Mouse (Mus musculus) heart, postnatal 0 days (tissue): ENCODE results near the gene 2310030G06Rik.

Experiments
- CTCF ChIP-seq: IDR thresholded peaks from 2 replicates; pipeline ENCODE4 v1.5.1; 2016; ENCODE audit warnings: antibody characterized with exemption, control low read depth, low read depth
- EP300 ChIP-seq: IDR thresholded peaks from 2 replicates; pipeline ENCODE4 v1.6.1; 2016; ENCODE audit warnings: antibody characterized with exemption, low read depth

GRCm38 (mm10) chr9:50761520-50762243 lies 15.3 kb upstream of the 2310030G06Rik start:
- TF ChIP-seq CTCF (no peak), EP300 (no peak)
